In the genomic region with DNA sequence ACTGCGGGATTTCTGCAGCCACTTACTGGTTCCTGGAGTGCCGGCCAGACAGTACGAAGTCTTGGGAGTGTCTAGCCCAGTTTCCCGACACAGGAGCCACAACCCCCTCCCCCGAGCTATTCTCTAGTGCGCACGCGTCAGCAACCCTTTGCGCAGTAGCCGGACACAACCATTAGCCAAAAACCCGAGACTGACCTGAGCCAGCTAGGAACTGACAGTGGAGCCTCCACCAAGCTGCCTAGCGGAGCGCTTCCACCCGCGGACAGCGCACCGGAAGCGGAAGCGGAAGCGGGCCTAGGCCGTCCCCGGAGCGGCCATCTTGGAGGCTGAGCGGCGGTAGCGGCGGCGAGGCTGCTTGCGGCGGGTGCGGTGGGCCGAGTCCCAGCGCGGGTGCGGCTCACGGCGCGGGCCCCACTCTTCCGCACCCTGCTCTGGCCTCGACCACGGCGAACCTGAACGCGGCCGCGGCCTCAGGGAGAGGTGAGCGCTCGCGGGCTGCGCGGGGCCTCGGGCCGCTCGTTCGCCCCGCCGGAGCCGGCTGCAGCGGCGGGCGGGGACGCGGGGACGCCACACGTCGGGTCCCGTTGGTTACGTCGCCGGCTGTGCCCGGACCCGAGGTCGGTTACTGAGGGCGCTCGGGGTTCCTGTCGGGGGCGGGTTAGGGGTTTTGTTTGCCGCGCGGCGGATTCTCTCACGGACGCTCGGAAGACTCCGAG, we compare ENCODE assay signal across 8 mouse cellular contexts. TPM values are rescaled to one million over a fixed set of nuclear protein-coding genes. Genes with fewer than 3 reads are reported as not detected.
DNase-seq lines count a peak whose midpoint lies in the region; ATAC-seq lines count a peak whose summit lies in the region.

A gene (plus strand): TSS at position 298 of the 716 bp plus-strand sequence.

- H3K27ac ChIP-seq in hindbrain, embryonic 16.5 days (ENCODE audit: low read depth, low read length) = peak within 1 kb of the TSS; percentile 92
- peak within 1 kb of the TSS; percentile 74 for H3K27ac ChIP-seq in macrophage

- no peaks in the 10 kb centered on the region for H3K9me3 ChIP-seq in hindbrain, embryonic 16.5 days (ENCODE audit: control insufficient read depth, low read length)

- H3K4me1 ChIP-seq in hindbrain, embryonic 16.5 days (ENCODE audit: control insufficient read depth, insufficient read depth, low read depth, low read length) = peaks cover 21% of the 10 kb centered on the region

- ATAC-seq in hindbrain, embryonic 16.5 days = peak; percentile 99

- peak within 1 kb of the TSS; percentile 96 for H3K4me2 ChIP-seq in hindbrain, embryonic 16.5 days (ENCODE audit: low read length)

- H3K9ac ChIP-seq in hindbrain, embryonic 16.5 days (ENCODE audit: low read depth, low read length) = peak within 1 kb of the TSS; percentile 89

- H3K79me2 ChIP-seq in macrophage (ENCODE audit: inconsistent target) = peaks cover 47% of the 10 kb centered on the region

- peaks cover 10% of the 10 kb centered on the region for H3K36me3 ChIP-seq in hindbrain, embryonic 16.5 days (ENCODE audit: control insufficient read depth, insufficient read depth, low read length)
- H3K36me3 ChIP-seq in macrophage (ENCODE audit: inconsistent target) = peaks cover 11% of the 10 kb centered on the region; the same call in 1 of the 2 replicates

- peak; percentile 91 for DNase-seq in WW6 (ENCODE audit: low read depth, low spot score)
- peak; percentile 96 to 98 for DNase-seq in cerebellum, postnatal 4 days (ENCODE audit: low spot score in 2 of 2)
- peak; percentile 97 for DNase-seq in gastrocnemius, adult 18-20 months (ENCODE audit: low spot score)
- DNase-seq in left cerebral cortex, adult 18-20 months (ENCODE audit: low spot score in 2 of 2) = peak; percentile 96 to 98
- DNase-seq in right cerebral cortex, adult 18-20 months = peak; percentile 95
- peak; percentile 82 for DNase-seq in urinary bladder, postnatal 10 days (ENCODE audit: low spot score)

- peak within 1 kb of the TSS; percentile 96 for H3K4me3 ChIP-seq in hindbrain, embryonic 16.5 days (ENCODE audit: low read length)
- H3K4me3 ChIP-seq in macrophage (ENCODE audit: inconsistent target) = peak within 1 kb of the TSS; percentile 92

- H3K27me3 ChIP-seq in hindbrain, embryonic 16.5 days (replicated peaks; ENCODE audit: control insufficient read depth, insufficient read depth, low read length) = no peaks in the 10 kb centered on the region

- WGBS in hindbrain, embryonic 16.5 days = under 1% methylated on average over 46 of the region's 85 CpGs
- under 1% methylated on average over 78 of the region's 85 CpGs for WGBS in macrophage (ENCODE audit: missing documents)

RNA-seq across cellular contexts. Expression of the gene that starts here (rescaled TPM):
- 10 to 100 TPM; 62.3 to 66.4 TPM for total RNA-seq in gastrocnemius, adult 18-20 months (2021)
- polyA plus RNA-seq in hindbrain, embryonic 16.5 days (2015; fragmentation: Nextera tagmentation; extraction: Ambion mirVana) = 97.6 and 98.8 TPM in 2 replicates
- total RNA-seq in left cerebral cortex, adult 18-20 months (2021) = 10 to 100 TPM; 67.6 to 70.3 TPM
- total RNA-seq in macrophage (2018; cell fraction: chromatin; rRNA removed) = 100 to 1,000 TPM in 15 of 26 experiments, 10 to 100 TPM in 11; 63.1 to 150 (median 105) TPM
- total RNA-seq in macrophage (2018; cell fraction: cytosol; rRNA removed) = 10 to 100 TPM; 58.2 to 84.1 (median 71.3) TPM
- total RNA-seq in macrophage (2018; cell fraction: nucleus; rRNA removed) = 10 to 100 TPM; 52.9 to 90.9 (median 71.0) TPM
- polyA plus RNA-seq in macrophage (2018) = 55.7 to 67.6 TPM (median 65.4 TPM) in 3 replicates

Comparison
In these comparisons a context has a peak if more than half of its experiments do, and no peak if none do; other contexts are left out.
1. Peak in every context shown above with its lines: DNase-seq, ATAC-seq, H3K4me3 ChIP-seq and H3K27ac ChIP-seq.